Mouse (Mus musculus) myocyte (in vitro differentiated cells): Measurements from ENCODE around the gene Tfam.

Experiments used
- E2F4 ChIP-seq: IDR thresholded peaks from one replicate; pipeline ENCODE4 v1.6.1; 2011; ENCODE audit warnings: mild to moderate bottlenecking, control low read depth, moderate library complexity; ENCODE audit not compliant: insufficient read depth
- MAX ChIP-seq: IDR thresholded peaks from one replicate; pipeline ENCODE4 v1.6.1; 2011; ENCODE audit warnings: low read depth, mild to moderate bottlenecking, control low read depth
- MYOD1 ChIP-seq, 3 experiments: IDR thresholded peaks; one replicate each; pipeline ENCODE4 v1.6.1; 2011; ENCODE audit warnings: control low read depth in 2 of 3, low read depth in 2 of 3, mild to moderate bottlenecking in 2 of 3, moderate library complexity in 1 of 3; ENCODE audit not compliant: insufficient read length in 2 of 3, control insufficient read depth in 1 of 3
- MYOG ChIP-seq, 3 experiments: IDR thresholded peaks; one replicate each; pipeline ENCODE4 v1.6.1; 2011; ENCODE audit warnings: control low read depth in 2 of 3, low read depth in 2 of 3, mild to moderate bottlenecking in 2 of 3; ENCODE audit not compliant: insufficient read length in 2 of 3, control insufficient read depth in 1 of 3, insufficient read depth in 1 of 3
- POLR2A ChIP-seq: IDR thresholded peaks from one replicate; pipeline ENCODE4 v1.6.1; 2011; ENCODE audit warnings: low read depth, mild to moderate bottlenecking, control low read depth, moderate library complexity; ENCODE audit not compliant: insufficient read length
- POLR2AphosphoS2 ChIP-seq: IDR thresholded peaks from one replicate; pipeline ENCODE4 v1.6.1; 2011; ENCODE audit warnings: low read depth, control low read depth; ENCODE audit not compliant: insufficient read length
- REST ChIP-seq: IDR thresholded peaks from one replicate; pipeline ENCODE4 v1.6.1; 2011; ENCODE audit warnings: mild to moderate bottlenecking, control low read depth, moderate library complexity; ENCODE audit not compliant: insufficient read depth, insufficient read length
- SRF ChIP-seq: IDR thresholded peaks from one replicate; pipeline ENCODE4 v1.6.1; 2011; ENCODE audit warnings: low read depth; ENCODE audit not compliant: control insufficient read depth, insufficient read length
- TCF12 ChIP-seq: IDR thresholded peaks from one replicate; pipeline ENCODE4 v1.6.1; 2011; ENCODE audit warnings: mild to moderate bottlenecking, control low read depth; ENCODE audit not compliant: poor library complexity, insufficient read depth, severe bottlenecking
- USF1 ChIP-seq: IDR thresholded peaks from one replicate; pipeline ENCODE4 v1.6.1; 2011; ENCODE audit warnings: low read depth, mild to moderate bottlenecking, control low read depth, moderate library complexity

- TF ChIP-seq MAX (no peak), MYOD1 (IDR thresholded peaks at IDR 0.05; ENCODE audit: control insufficient read depth in 1 of 3, insufficient read length in 2 of 3, low read depth in 2 of 3) (no peak), USF1 (no peak), SRF (no peak), POLR2A (no peak), E2F4 (no peak), TCF12 (no peak), POLR2AphosphoS2 (no peak), MYOG (IDR thresholded peaks at IDR 0.05; ENCODE audit: control insufficient read depth in 1 of 3, insufficient read depth in 1 of 3, insufficient read length in 2 of 3, low read depth in 2 of 3) (no peak), REST (no peak)
These were observed 4.0 kb downstream of the Tfam start for GRCm38 (mm10) chr10:71234071-71234470.
